Mouse (Mus musculus) cerebellum, postnatal 10 days (tissue): ENCODE data around the gene Gm16253.

Experiments
- DNase-seq, 2 experiments: peaks; one replicate each; pipeline ENCODE4 v3.0.0; 2021; ENCODE audit warnings: mixed read lengths in 2 of 2

Gene Gm16253

GRCm38 (mm10) chr3:96576690-96577541 is at the start of gene Gm16253:
Gm16253 (plus strand) TSS chr3:96576984.
- peak; percentile 86 to 88 for DNase-seq

- DNase-seq, result no peak
Observed at GRCm38 (mm10) chr3:96528506-96528905, 48.3 kb upstream of the Gm16253 start.

GRCm38 (mm10) chr3:96532050-96532449 is 44.7 kb upstream of the Gm16253 start:
- DNase-seq, result no peak

GRCm38 (mm10) chr3:96534300-96534699 is 42.5 kb upstream of the Gm16253 start:
- DNase-seq, result no peak

- DNase-seq, result no peak
Observed at GRCm38 (mm10) chr3:96539316-96539715, 37.5 kb upstream of the Gm16253 start.

- DNase-seq, result no peak
Observed at GRCm38 (mm10) chr3:96540740-96541139, 36.0 kb upstream of the Gm16253 start.

GRCm38 (mm10) chr3:96541328-96542078 is 35.3 kb upstream of the Gm16253 start:
- DNase-seq, result peak; percentile 29 to 55

GRCm38 (mm10) chr3:96542554-96542953 is 34.2 kb upstream of the Gm16253 start:
- DNase-seq, result no peak

GRCm38 (mm10) chr3:96543345-96543744 is 33.4 kb upstream of the Gm16253 start:
- no peak for DNase-seq

- DNase-seq, result no peak
Observed at GRCm38 (mm10) chr3:96545565-96545964, 31.2 kb upstream of the Gm16253 start.

- DNase-seq, result peak; percentile 32 to 40
Observed at GRCm38 (mm10) chr3:96546880-96547279, 29.9 kb upstream of the Gm16253 start.

- peak; percentile 89 to 93 for DNase-seq
Observed at GRCm38 (mm10) chr3:96547389-96547960, 29.3 kb upstream of the Gm16253 start.

GRCm38 (mm10) chr3:96548824-96549223 is 28.0 kb upstream of the Gm16253 start:
- DNase-seq, result no peak

- no peak for DNase-seq
Observed at GRCm38 (mm10) chr3:96549346-96549745, 27.4 kb upstream of the Gm16253 start.

- DNase-seq, result peak; percentile 68 to 70
Observed at GRCm38 (mm10) chr3:96551203-96551602, 25.6 kb upstream of the Gm16253 start.

- no peak for DNase-seq
Observed at GRCm38 (mm10) chr3:96551890-96552289, 24.9 kb upstream of the Gm16253 start.

- no peak for DNase-seq
Observed at GRCm38 (mm10) chr3:96553601-96554000, 23.2 kb upstream of the Gm16253 start.

- no peak for DNase-seq
Observed at GRCm38 (mm10) chr3:96554251-96554650, 22.5 kb upstream of the Gm16253 start.

- peak; percentile 82 to 84 for DNase-seq
Observed at GRCm38 (mm10) chr3:96555041-96555596, 21.7 kb upstream of the Gm16253 start.

GRCm38 (mm10) chr3:96555999-96556614 is 20.7 kb upstream of the Gm16253 start:
- DNase-seq, result no peak

- DNase-seq, result no peak
Observed at GRCm38 (mm10) chr3:96556651-96557635, 19.8 kb upstream of the Gm16253 start.
